In genomic region chr8:3656725-3657381, GRCm38 (mm10) we compare ENCODE assay signal across 11 mouse cellular contexts. TPM values are rescaled to one million over a fixed set of nuclear protein-coding genes. Genes with fewer than 3 reads are reported as not detected.
DNase-seq lines count a peak whose midpoint lies in the region; ATAC-seq lines count a peak whose summit lies in the region.
"Had no signal": no experiment of that assay in that cellular context is flagged by ENCODE, and none has a peak within 500 bp of the region (broad histone marks: within the 10 kb centered on the region; RNA-seq: fewer than 3 reads in every experiment).

No protein-coding gene starts in this region.

- WGBS in forebrain, embryonic 10.5 days: 26% methylated on average over 7 of the region's 7 CpGs
- 20% methylated on average over 7 of the region's 7 CpGs for WGBS in forebrain, embryonic 15.5 days
- WGBS in hindbrain, embryonic 13.5 days: 26% methylated on average over 7 of the region's 7 CpGs
- WGBS in neural tube, embryonic 14.5 days: 20% methylated on average over 7 of the region's 7 CpGs

- no peaks in the 10 kb centered on the region for H3K27me3 ChIP-seq in forebrain, embryonic 10.5 days (ENCODE audit: poor library complexity, severe bottlenecking)
- no peaks in the 10 kb centered on the region for H3K27me3 ChIP-seq in forebrain, embryonic 15.5 days
- no peaks in the 10 kb centered on the region for H3K27me3 ChIP-seq in hindbrain, embryonic 13.5 days
- no peaks in the 10 kb centered on the region for H3K27me3 ChIP-seq in neural tube, embryonic 14.5 days (ENCODE audit: control insufficient read depth, insufficient read depth, low read length)

- H3K27ac ChIP-seq in forebrain, embryonic 10.5 days: peak overlapping the region; percentile 54
- H3K27ac ChIP-seq in forebrain, embryonic 15.5 days (replicated peaks): no peak overlapping the region
- no peak overlapping the region for H3K27ac ChIP-seq in hindbrain, embryonic 13.5 days
- H3K27ac ChIP-seq in neural tube, embryonic 14.5 days (ENCODE audit: low read depth, low read length): no peak overlapping the region
- H3K27ac ChIP-seq: liver, embryonic 13.5 days had no signal

- H3K9ac ChIP-seq in forebrain, embryonic 15.5 days (replicated peaks): no peak overlapping the region
- H3K9ac ChIP-seq in hindbrain, embryonic 13.5 days: 0 out of 2 replicates have a peak overlapping the region, but pooled peaks have one; percentile 1
- H3K9ac ChIP-seq in neural tube, embryonic 14.5 days (replicated peaks; ENCODE audit: low read depth, low read length): 0 out of 2 replicates have a peak overlapping the region, but pooled peaks have one; percentile 12
- H3K9ac ChIP-seq: liver, embryonic 13.5 days had no signal

- H3K4me2 ChIP-seq in forebrain, embryonic 15.5 days (replicated peaks): no peak overlapping the region
- H3K4me2 ChIP-seq in hindbrain, embryonic 13.5 days: peak overlapping the region; percentile 22; the same call in 1 of the 2 replicates
- no peak overlapping the region for H3K4me2 ChIP-seq in neural tube, embryonic 14.5 days (ENCODE audit: low read depth, low read length)
- H3K4me2 ChIP-seq: liver, embryonic 13.5 days had no signal

- H3K4me3 ChIP-seq in forebrain, embryonic 10.5 days: peak overlapping the region; percentile 32
- H3K4me3 ChIP-seq in forebrain, embryonic 15.5 days: no peak overlapping the region
- no peak overlapping the region for H3K4me3 ChIP-seq in hindbrain, embryonic 13.5 days
- H3K4me3 ChIP-seq in neural tube, embryonic 14.5 days (ENCODE audit: low read depth, low read length): no peak overlapping the region
- H3K4me3 ChIP-seq: liver, embryonic 13.5 days had no signal

- H3K36me3 ChIP-seq in forebrain, embryonic 10.5 days (replicated peaks): no peaks in the 10 kb centered on the region
- H3K36me3 ChIP-seq in forebrain, embryonic 15.5 days: no peaks in the 10 kb centered on the region
- H3K36me3 ChIP-seq in hindbrain, embryonic 13.5 days: no peaks in the 10 kb centered on the region
- H3K36me3 ChIP-seq in neural tube, embryonic 14.5 days (ENCODE audit: control insufficient read depth, insufficient read depth, low read length): no peaks in the 10 kb centered on the region
- H3K36me3 ChIP-seq: liver, embryonic 13.5 days had no signal

- H3K9me3 ChIP-seq in forebrain, embryonic 10.5 days: no peaks in the 10 kb centered on the region
- no peaks in the 10 kb centered on the region for H3K9me3 ChIP-seq in forebrain, embryonic 15.5 days
- H3K9me3 ChIP-seq in hindbrain, embryonic 13.5 days: no peaks in the 10 kb centered on the region
- no peaks in the 10 kb centered on the region for H3K9me3 ChIP-seq in neural tube, embryonic 14.5 days (ENCODE audit: control insufficient read depth, low read length)
- H3K9me3 ChIP-seq: liver, embryonic 13.5 days had no signal

- ATAC-seq in forebrain, embryonic 15.5 days (replicated peaks): no peak; the same call in 1 of the 2 replicates
- peak; percentile 53; the same call in 1 of the 2 replicates for ATAC-seq in hindbrain, embryonic 13.5 days (ENCODE audit: low FRiP score)
- 0 out of 2 replicates have a peak, but pooled peaks have one; percentile 30 for ATAC-seq in neural tube, embryonic 14.5 days (ENCODE audit: low read depth)

- peaks cover 11% of the 10 kb centered on the region for H3K4me1 ChIP-seq in forebrain, embryonic 10.5 days
- H3K4me1 ChIP-seq in forebrain, embryonic 15.5 days: 0 out of 2 replicates have a peak, but pooled peaks cover 5% of the 10 kb centered on the region
- peaks cover 8% of the 10 kb centered on the region for H3K4me1 ChIP-seq in hindbrain, embryonic 13.5 days (replicated peaks)
- no peaks in the 10 kb centered on the region for H3K4me1 ChIP-seq in neural tube, embryonic 14.5 days (ENCODE audit: control insufficient read depth, insufficient read depth, low read length)
- H3K4me1 ChIP-seq: liver, embryonic 13.5 days had no signal

- peak; percentile 39 for DNase-seq in forebrain, embryonic 10.5 days (ENCODE audit: extremely low spot score, low spot score)
- DNase-seq in embryo, embryonic 11 days: peak; percentile 42
- DNase-seq in lung, postnatal 4 days: no peak
- no peak for DNase-seq in cerebellum, adult 8-10 months
- DNase-seq in thymus, postnatal 36 days: no peak
- DNase-seq: liver, embryonic 13.5 days had no signal

RNA-seq across cellular contexts. Expression of gene Retn, which starts 1.3 kb away (rescaled TPM):
- polyA plus RNA-seq in forebrain, embryonic 10.5 days (2016; fragmentation: Nextera tagmentation; extraction: Ambion mirVana): 0.30 and 0.31 TPM in 2 replicates
- polyA plus RNA-seq in forebrain, embryonic 15.5 days (2015; fragmentation: Nextera tagmentation; extraction: Ambion mirVana): 0.42 TPM in 1 of 2 replicates, not detected in the other
- 0.16 and 0.65 TPM in 2 replicates for polyA plus RNA-seq in hindbrain, embryonic 13.5 days (2015; fragmentation: Nextera tagmentation; extraction: Ambion mirVana)
- polyA plus RNA-seq in neural tube, embryonic 14.5 days (2014; fragmentation: Nextera tagmentation; extraction: Ambion mirVana): 0.54 and 0.63 TPM in 2 replicates
- polyA plus RNA-seq: C2C12; heart, embryonic 16.5 days had no signal

RNA-seq across cellular contexts. Expression of gene Mcemp1, which starts 8.7 kb away (rescaled TPM):
- 0.09 and 0.20 TPM in 2 replicates for polyA plus RNA-seq in forebrain, embryonic 10.5 days (2016; fragmentation: Nextera tagmentation; extraction: Ambion mirVana)
- 0.20 and 0.22 TPM in 2 replicates for polyA plus RNA-seq in forebrain, embryonic 15.5 days (2015; fragmentation: Nextera tagmentation; extraction: Ambion mirVana)
- 0.10 TPM in 1 of 2 replicates, not detected in the other for polyA plus RNA-seq in hindbrain, embryonic 13.5 days (2015; fragmentation: Nextera tagmentation; extraction: Ambion mirVana)
- polyA plus RNA-seq in neural tube, embryonic 14.5 days (2014; fragmentation: Nextera tagmentation; extraction: Ambion mirVana): 0.27 TPM in 1 of 2 replicates, not detected in the other
- polyA plus RNA-seq: C2C12 had no signal

RNA-seq across cellular contexts. Expression of gene Fcor, which starts 15.3 kb away (rescaled TPM):
- 11.2 and 12.1 TPM in 2 replicates for polyA plus RNA-seq in forebrain, embryonic 10.5 days (2016; fragmentation: Nextera tagmentation; extraction: Ambion mirVana)
- 9.1 and 17.3 TPM in 2 replicates for polyA plus RNA-seq in forebrain, embryonic 15.5 days (2015; fragmentation: Nextera tagmentation; extraction: Ambion mirVana)
- polyA plus RNA-seq in hindbrain, embryonic 13.5 days (2015; fragmentation: Nextera tagmentation; extraction: Ambion mirVana): 14.6 and 16.8 TPM in 2 replicates
- polyA plus RNA-seq in neural tube, embryonic 14.5 days (2014; fragmentation: Nextera tagmentation; extraction: Ambion mirVana): 14.2 and 27.6 TPM in 2 replicates

RNA-seq across cellular contexts. Expression of gene Trappc5, which starts 19.2 kb away (rescaled TPM):
- polyA plus RNA-seq in forebrain, embryonic 10.5 days (2016; fragmentation: Nextera tagmentation; extraction: Ambion mirVana): 43.3 and 47.5 TPM in 2 replicates
- polyA plus RNA-seq in forebrain, embryonic 15.5 days (2015; fragmentation: Nextera tagmentation; extraction: Ambion mirVana): 59.4 and 60.7 TPM in 2 replicates
- polyA plus RNA-seq in hindbrain, embryonic 13.5 days (2015; fragmentation: Nextera tagmentation; extraction: Ambion mirVana): 53.4 and 57.9 TPM in 2 replicates
- 41.4 and 48.4 TPM in 2 replicates for polyA plus RNA-seq in neural tube, embryonic 14.5 days (2014; fragmentation: Nextera tagmentation; extraction: Ambion mirVana)

RNA-seq across cellular contexts. Expression of gene Stxbp2, which starts 26.1 kb away (rescaled TPM):
- 35.8 and 38.1 TPM in 2 replicates for polyA plus RNA-seq in forebrain, embryonic 10.5 days (2016; fragmentation: Nextera tagmentation; extraction: Ambion mirVana)
- polyA plus RNA-seq in forebrain, embryonic 15.5 days (2015; fragmentation: Nextera tagmentation; extraction: Ambion mirVana): 50.7 and 61.9 TPM in 2 replicates
- 32.1 and 34.9 TPM in 2 replicates for polyA plus RNA-seq in hindbrain, embryonic 13.5 days (2015; fragmentation: Nextera tagmentation; extraction: Ambion mirVana)
- polyA plus RNA-seq in neural tube, embryonic 14.5 days (2014; fragmentation: Nextera tagmentation; extraction: Ambion mirVana): 33.7 and 40.4 TPM in 2 replicates

Comparison
In these comparisons a context has a peak if more than half of its experiments do, and no peak if none do; other contexts are left out.
1. DNase-seq: peak in forebrain, embryonic 10.5 days (single experiment) and embryo, embryonic 11 days (single experiment); none in lung, postnatal 4 days (0 of 2), cerebellum, adult 8-10 months (single experiment) and thymus, postnatal 36 days (0 of 2).